Mouse (Mus musculus): ENCODE results near the gene Atg5.
"Not testable (repeated sequence)": the region's sequence is repeated elsewhere in the genome, so short reads cannot be mapped to it uniquely, and the experiment has no call there.

The Atg5 gene

DNA sequence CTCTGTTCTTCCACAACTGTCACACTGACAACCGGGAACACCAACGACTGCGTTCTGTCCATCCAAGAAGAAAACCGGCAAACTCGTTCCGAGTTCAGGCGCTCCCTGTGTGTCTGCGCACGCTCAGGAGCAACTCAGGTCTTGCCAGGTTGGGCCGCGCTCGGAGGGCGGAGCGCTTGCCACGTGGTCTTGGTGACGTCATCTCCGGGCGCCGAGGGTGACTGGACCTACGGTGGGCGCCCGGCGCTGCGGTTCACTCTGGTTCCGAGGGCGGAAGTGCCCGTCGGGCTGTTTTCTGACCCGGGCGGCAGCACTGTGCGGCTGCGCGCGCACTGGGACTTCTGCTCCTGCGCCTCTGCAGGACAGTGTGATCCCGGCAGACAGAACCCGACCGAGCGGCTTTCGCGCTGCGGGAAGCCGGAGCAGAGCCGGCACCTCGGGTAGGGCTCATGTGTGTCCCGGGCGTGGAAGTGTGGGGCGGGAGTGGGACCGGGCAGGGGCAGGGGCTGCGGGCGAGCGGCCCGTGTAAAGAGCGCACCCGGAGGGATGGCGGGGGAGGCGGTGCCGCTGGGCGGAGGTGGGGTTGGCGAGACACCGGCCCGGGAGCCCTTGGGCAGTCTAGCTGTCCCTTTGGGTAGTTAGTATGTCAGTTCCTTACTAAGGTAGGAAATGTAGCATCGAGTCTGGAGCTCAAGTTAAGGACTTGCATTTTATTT is at the start of gene Atg5:
Gene Atg5, plus strand, starts transcription at position 214 of the 716 bp plus-strand sequence.
- peak; percentile 99 for DNase-seq

DNA sequence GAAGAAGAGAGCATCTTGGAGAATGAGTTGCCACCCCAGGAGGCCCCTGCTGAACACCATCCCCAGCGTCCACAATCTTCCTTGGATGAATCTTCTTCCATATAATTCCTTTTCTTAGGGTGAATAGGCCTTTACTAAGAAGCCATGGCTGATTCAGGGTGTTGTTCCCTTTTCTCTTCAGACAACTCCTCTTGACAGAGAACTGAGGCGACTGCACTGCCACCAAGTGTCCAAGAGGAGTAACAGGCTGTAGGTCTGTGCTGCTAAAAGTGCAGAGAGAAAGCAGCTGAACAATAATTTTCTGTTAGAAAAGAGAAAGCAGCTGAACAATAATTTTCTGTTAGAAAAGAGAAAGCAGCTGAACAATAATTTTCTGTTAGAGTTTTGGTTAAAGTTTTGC is 49.1 kb upstream of the Atg5 start:
- not testable (repeated sequence) for DNase-seq

DNA sequence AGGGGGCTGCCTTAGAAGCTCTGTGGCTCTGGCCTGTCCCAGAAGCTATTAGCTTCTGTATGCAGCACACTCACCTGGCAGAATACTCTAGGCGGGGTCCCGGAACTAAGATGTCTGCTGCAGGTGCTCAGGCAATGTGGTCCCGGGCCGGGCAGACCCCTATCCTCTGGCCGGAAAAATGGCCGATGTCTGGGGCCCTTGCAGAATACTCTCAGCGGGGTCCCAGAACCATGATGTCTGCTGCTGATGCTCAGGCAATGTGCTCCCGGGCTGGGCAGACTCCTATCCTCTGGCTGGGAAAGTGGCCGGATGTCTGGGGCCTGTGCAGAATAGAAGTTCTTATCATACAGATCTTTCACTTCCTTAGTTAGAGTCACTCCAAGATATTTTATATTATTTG is 43.8 kb upstream of the Atg5 start:
- no peak for DNase-seq

DNA sequence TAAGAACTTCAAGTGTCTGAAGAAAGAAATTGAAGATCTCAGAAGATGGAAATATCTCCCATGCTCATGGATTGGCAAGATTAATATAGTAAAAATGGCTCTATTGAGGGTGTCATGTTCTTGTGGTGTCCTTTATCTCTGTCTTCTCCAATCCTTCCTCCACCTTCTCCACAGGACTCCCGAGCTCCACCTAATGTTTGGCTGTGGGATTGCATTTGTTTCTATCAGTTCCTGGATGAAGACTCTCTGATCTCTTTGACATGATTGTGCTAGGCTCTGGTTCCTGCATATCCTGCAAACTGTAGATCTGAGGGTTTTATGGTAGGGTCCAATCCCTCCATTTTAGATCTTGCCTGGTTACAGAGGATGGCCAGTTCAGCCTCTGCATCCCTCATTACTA is 34.8 kb upstream of the Atg5 start:
- peak; percentile 26 for DNase-seq

DNA sequence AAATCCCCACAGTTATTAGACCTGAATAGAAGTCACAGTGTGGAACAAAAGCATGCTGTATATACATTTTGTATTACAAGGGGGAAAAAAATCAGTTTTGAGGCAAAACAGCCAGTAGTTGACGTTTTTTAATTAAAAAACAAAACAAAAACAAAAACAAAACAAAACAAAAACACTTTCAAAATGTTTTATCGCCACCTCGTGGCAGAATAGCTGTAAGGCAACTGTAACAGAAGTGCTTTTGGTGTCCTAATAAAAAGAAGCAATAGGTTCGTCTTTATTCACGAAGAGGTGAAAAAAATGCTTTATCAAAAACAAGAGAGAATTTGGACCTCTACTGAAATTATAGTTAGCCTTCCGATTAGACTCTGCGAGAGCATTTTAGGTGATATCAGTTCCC is 32.9 kb upstream of the Atg5 start:
- not testable (repeated sequence) for DNase-seq

DNA sequence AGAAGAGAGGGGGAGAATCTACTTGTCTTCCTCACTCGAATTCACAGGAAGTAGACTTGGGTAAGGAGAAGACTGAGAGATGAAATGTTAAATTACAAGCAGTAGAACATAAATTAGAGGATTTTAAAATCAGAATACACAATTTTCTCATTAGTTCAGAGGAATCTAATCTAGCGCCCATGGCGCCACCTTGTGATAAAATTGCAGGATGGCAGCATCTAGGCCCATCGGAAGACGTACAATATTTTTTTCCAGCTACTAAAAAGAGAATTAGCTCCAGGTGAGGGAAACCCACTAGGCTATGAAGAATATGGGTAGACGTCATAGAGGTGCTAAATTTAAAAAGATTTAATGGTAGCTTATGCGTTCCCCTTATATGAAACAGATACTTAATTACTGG is 11.5 kb upstream of the Atg5 start:
- no peak for DNase-seq

DNA sequence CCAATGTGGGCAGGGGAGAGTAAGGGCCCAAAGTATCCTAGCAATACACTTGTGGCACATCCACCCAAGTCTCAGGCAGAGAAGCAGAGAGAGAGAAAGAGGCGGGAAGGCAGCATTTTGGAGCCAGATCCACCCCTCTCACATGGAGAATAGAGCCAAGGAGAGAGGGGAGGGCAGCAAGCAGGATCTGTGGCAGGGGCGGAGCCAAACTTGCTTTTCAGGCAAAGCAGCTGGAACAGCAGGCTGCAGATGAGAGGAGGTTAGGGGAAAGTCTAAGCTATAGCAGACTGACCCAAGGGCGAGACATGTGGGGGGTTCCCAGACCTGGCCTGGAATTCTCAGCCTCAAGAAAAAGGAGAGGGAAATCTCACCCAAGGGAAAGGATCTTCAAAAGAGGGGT is 2.3 kb upstream of the Atg5 start:
- DNase-seq = no peak

DNA sequence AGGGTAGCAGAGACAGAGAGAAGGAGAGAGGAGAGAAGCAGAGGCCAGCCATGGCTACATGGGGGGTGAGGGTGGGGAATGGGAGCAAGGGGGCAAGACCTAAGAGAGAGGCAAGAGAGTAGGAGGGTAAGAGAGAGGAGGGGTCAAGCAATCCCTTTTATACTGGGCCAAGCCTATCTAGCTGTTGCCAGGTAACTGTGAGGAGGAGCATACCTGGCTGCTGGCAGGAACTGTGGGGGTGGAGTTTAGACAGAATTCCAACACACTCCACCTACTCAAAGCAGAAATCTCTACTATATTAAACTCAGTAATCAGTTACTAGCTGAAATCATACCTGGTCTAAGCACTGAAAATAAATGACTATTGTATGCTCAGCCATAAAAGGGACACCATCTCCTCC is 1.6 kb upstream of the Atg5 start:
- DNase-seq = peak; percentile 14

DNA sequence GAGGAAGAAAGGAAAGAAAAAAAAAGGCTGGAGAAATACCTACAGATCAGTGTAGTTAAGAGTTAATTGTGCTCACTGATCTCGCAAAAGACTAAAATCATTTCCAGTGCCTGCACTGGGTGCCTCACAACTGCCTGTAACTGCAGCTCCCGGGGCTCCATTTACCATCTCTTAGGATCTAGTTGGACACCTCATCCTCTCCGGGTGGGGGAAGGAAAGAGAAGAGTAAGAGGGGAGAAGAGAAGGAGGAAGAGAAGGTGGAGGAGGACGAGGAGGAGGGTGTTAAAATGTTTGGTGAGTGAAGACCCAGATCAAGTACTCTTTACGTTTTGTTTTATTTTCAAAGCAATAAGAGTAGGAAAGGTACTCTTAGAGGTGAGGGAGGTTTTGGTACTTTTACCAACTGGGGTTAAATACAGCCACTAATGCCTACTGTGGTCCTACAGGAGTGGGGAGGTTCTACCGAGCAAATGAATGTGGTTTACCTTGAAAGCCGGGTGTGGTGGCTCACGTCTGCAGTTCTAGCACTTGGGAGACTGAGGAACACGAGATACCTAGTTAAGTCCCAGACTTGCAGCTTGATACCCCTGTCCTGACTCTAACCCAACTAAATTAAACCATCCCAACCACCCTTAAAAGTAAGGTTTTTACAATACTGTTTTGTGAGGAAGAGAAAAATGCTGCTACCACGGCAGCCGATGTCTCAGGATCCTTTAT is 574 bp upstream of the Atg5 start:
- no peak for DNase-seq

DNA sequence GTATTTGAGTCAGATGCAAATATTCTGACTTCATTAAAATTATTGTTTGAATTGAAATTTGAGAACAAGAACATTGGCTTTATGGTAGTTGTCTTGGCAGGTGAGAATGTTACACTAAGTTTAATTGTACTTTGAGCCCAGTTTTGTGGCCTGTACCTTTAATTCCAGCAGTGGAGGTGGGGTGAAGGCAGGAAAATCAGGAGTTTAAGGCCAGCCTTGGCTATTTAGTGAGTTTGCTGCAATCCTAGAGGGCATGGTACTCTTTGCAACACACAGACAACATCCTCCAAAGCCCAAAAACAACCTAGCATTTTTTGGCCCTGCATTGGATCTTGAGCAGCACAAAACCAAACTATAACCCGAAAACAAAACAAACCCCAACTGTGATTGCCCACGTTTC is 1.1 kb downstream of the Atg5 start:
- no peak for DNase-seq

DNA sequence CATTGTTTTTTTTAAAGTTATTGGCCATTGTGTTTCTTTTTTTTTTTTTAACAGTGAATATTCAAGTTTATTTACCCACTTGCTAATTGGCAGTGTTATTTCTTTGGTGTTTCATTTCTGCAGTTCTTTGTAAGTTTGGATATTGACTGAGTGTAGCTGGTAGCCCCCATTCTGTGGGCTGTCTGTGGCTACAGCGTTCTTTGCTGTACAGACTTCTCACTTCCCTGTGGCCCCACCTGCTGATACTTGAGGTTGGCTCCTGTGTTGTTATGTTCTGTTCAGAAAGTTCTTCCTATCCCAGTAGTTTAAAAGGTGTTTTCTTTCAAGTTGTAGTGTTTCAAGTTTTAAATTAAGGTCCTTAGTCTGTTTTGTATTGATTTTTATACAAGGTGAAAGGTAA is 14.2 kb downstream of the Atg5 start:
- no peak for DNase-seq

DNA sequence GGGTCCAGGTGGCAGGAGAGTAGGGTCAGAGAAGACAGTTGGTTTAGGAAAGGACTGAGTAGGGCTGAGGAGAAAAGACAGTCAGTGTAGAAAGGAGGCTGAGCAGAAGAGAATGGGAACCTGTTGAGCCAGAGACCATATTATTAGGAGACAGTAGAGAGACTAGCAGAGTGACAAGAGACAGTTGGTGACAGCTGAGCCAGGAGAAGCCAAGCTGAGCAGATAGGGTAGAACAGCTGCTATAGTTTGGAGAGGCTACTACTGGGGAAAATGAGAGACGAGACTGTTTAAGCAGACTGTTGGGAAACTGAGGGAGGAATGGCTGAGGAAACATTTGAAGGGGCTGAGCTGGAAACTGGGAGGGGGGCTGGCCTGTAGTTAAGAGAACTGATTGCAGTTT is 16.9 kb downstream of the Atg5 start:
- no peak for DNase-seq

DNA sequence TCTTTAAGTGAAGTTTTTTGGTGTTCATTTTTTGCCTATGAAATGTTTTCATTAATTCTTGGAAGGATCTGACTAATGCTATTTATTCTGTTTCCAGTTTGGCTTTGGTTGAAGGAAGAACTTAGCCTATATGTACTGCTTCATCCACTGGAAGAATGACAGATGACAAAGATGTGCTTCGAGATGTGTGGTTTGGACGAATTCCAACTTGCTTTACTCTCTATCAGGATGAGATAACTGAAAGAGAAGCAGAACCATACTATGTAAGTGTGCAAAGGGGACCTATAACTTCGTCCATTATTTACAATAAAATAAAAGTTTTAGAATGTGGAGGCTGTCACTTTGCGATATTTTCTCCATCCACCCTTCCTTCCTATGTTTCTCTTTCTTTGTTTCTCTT is 17.8 kb downstream of the Atg5 start:
- no peak for DNase-seq

DNA sequence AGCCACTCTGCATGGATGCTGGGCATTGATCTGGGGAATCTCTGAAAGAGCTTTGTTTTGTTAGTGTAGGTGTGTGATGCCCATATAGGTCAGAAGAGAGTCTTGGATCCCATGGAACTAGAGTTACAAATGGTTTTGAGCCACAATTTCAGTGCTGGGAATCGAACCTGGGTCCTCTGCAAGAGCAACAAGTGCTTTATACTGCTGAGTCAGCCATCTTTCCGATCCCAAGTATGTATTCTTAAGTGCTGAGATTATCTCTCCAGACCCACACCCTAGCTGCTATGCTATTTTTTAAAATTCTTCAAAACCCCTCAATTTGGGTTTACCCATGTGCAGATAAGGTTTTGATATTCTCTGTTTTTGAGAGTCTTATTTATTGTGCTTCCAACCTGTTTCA is 22.7 kb downstream of the Atg5 start:
- DNase-seq = no peak

DNA sequence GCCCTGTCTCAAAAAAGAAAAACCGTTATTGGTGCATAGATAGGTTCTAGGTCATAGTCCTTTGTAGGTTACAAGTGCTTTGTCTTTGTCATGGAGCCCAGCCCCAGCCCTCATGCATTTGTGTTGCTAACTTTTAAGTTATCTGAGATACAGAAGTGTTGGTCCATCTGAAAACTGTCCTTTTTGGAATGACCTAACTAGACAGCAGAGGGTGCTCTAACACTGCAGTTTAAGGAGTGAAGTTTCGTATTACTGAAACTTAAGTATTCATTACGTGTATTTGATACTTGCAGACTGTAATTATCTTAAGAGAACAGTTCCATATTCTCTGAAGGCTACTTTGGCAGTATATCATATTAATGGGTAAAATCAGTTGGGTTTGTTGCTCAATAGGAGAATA is 24.0 kb downstream of the Atg5 start:
- no peak for DNase-seq

DNA sequence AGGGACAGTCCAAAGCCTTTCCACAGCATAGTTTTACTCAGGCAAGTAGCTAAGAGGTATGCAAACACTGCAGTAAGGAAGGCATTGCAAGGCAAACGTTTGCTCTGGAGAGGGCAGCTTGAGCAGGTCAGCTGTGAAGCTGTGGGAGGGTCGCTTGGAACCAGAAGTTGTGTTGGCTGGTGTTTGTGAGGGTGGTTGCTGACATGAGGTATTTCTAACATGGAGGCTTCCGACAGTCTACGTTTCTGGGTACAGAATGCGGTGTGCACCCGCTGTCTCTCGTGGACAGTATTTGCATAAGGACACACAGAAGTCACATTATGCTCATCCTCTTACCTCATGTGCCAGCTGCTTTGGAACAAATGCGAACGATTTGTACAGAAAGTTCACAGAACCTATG is 31.0 kb downstream of the Atg5 start:
- no peak for DNase-seq

DNA sequence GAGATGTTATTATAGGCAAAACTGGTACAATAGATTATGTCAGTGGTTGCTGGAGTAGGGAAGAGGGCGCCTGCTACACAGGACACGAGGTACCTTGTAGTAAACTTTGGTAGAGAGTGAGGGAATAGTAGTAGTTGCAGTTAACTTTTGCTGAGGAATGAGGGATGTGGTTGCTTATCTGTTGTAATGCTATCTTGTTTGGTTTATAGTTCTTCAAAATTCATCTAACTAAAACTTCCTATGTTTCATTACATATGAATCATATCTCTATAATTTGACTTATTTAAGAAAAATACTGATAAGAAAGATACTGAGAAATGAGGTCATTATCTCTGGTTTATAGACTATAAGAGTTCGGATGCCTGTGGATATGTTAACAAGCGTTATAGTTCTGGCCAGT is 31.9 kb downstream of the Atg5 start:
- no peak for DNase-seq

DNA sequence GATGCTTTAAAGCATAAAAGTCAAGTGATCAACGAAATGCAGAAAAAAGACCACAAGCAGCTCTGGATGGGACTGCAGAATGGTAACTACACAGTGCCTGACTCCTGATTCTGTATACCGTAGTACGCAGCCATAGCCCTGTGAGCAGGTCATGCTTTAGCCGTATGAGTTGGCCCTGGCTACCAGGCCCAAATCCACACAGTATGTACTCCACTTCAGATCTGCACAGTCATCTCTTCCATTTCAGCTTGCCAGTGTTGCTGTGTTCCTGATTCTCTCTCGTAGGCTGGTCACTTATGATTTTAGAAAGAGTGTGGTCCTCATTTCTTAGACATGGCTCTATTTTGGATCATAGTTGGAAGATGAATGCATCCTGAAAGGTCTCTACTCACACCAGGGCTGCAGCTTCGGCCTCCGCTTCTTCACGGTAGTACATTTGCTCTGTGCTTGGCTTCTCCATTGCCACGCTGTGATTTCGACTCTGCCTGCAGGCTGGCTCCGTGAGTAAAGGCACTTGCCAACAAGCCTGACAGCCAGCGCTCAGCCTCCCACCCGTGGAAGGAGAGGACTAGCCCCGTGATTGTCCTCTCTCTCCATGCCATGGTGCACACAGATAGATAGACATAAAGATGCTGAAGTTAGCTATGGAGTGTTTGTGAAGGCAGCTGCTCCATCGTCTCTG is 35.6 kb downstream of the Atg5 start:
- no peak for DNase-seq

DNA sequence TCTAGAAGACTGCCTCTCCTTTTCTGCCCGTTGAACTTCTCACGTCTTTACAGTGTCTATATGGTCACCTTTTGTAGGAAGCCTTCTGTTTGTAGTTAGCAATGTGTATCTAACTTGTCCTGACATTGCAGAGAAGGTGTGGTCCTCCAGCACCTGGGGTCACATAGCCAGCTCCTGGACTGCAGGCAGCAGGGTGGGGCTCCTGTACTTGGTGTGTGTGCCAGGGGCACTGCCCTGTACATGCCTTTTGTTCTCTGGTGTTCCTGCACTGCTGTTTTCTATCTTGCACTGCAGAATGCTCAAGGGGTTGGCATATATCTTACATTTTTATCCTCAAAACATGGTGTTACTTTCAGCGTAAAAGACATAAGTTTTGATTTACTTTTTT is 36.2 kb downstream of the Atg5 start:
- DNase-seq = no peak

DNA sequence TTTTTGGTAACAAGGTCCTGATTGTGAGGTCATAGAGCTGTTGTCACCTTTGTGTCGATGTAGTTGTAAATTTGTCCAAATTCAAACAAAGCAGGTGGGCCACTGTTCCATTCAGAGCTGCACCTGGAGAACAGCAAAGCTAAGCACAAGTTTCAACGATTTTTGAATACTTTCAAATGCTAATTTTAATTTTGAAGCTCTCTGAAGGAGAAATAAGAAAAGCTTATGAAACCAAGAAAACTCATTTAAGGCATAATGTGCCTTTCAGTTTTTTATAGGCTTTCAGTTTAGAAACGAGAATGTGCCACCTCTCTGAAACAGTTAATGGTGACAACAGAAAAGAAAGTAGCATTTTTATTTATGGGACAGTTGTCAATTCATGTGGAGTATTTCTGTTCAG is 36.7 kb downstream of the Atg5 start:
- DNase-seq = no peak

DNA sequence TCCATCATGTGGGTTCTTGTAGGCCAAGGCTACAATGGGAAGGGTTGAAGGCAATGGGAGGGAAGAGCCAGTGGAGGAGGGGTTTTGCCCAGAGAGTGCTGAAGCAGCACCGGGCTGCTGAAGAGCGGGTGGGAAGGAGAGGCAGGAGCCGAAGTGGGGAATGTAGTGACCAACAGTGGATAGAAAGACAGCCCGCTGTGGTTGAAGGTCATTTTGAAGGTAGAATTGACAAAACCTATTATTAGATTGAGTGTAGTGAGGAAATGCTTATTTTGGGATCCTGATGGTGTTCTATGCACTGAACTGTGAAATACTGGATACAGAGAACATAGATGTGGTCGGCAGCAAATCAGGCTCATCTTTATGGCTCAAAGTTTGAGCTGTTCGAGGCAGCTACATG is 38.1 kb downstream of the Atg5 start:
- no peak for DNase-seq

DNA sequence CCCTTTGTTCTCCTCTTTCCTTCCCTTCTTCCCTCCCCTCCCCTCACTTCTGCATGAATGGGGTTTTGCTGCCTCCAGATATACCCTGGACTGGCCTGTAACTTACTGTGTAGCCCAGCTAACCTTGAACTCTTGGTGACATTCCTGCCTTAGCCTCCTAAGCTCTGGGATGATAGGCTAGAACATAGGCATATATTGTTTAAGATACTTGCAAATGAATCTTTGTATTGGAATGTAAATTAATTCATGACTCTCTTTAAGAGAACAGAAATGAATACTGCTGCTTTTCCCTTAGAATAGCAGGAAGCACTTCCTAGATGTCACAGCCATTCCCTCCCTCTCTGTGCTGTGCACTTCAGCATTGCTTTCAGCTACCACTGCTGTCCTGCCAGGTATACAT is 40.1 kb downstream of the Atg5 start:
- no peak for DNase-seq

DNA sequence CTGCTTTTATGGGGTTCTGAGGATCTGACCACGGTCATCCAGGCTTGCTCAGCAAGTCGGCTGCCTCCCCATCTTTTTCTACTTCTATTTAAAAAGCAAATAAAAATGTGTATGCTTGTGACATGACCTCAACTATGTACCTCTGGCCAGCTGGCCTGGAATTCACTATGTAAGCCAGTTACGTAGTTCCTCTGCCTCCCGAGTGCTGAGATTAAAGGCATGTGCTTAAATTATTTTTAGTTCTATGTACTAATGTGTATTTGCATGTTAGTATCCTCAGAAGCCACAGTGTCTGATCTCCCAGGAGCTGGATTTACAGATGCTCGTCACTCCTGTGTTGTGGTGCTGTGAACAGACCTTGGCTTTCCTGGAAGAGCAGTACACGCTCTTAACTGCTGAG is 41.1 kb downstream of the Atg5 start:
- no peak for DNase-seq

DNA sequence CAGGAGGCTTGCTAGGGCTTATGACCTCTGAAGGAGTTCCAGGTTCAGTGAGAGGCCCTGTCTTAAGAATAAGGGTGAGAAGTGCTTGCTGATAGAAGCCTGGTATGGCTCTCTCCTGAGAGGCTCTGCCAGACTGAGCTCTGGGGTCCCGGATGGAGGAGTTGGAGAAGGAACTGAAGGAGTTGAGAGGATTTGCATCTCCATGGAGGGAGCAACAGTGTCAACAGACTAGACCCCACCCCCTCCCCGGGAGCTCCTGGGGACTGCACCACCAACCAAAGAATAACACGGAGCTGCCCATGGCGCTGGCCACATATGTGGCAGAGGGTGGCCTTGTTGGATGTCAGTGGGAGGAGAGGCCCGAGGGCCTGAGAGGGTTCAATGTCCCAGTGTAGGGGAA is 47.1 kb downstream of the Atg5 start:
- no peak for DNase-seq
